Mouse (Mus musculus) layer of hippocampus, adult 9-10 months (tissue): ENCODE results near the gene Adssl1.

Experiments
- DNase-seq: peaks from one replicate; pipeline ENCODE4 v3.0.0; 2022; ENCODE audit warnings: low spot score

Gene Adssl1

GRCm38 (mm10) chr12:112619686-112620353, at the start of gene Adssl1:
Gene Adssl1, plus strand, starts transcription at chr12:112620045.
- no peak for DNase-seq

GRCm38 (mm10) chr12:112570160-112570559, 49.7 kb upstream of the Adssl1 start:
- no peak for DNase-seq

DNA sequence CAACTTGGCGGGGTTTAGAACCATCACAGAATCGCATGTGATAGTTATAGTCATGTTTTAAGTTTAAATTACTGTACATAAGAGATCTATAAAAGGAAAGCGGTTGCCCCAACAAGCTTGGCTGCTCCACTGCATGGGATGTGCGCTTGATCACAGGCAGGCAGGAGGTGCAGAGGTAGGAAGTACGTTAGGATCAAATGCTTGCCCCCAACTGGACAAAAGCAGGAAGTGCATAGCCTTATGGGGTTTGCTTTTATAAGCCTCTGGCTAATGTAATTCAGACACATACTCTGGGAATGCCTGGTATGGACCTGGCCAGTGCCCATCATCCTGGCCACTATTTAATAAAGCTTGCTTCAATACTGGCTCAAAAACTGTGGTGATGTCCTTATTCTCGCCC, 48.8 kb upstream of the Adssl1 start:
- DNase-seq, result no peak

GRCm38 (mm10) chr12:112575274-112575986, 44.4 kb upstream of the Adssl1 start:
- DNase-seq, result no peak

GRCm38 (mm10) chr12:112576341-112576740, 43.5 kb upstream of the Adssl1 start:
- no peak for DNase-seq

DNA sequence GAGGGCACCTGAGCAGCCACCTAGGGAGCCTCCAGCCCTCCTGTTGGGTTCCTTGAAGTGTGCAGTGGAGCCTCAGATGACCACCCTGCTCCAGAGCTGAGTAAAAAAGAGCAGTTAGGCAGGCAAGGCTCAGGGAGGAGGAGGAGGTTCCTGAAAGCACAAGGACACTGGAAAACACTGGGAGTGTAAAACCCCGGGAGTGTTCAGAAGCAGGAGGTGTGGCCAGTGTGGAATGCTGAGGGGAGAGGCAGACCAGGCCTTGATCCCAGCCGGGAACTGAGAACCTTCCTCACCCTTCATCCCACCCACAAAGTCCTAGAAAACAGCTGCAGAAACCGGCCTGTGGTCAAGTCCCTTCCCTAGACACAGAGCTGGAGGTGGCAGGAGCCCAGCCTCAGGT, 43.1 kb upstream of the Adssl1 start:
- no peak for DNase-seq

GRCm38 (mm10) chr12:112578296-112579090, 41.4 kb upstream of the Adssl1 start:
- no peak for DNase-seq

- no peak for DNase-seq
Observed at GRCm38 (mm10) chr12:112579430-112579829, 40.4 kb upstream of the Adssl1 start.

GRCm38 (mm10) chr12:112579926-112580325, 39.9 kb upstream of the Adssl1 start:
- DNase-seq, result no peak

- no peak for DNase-seq
Observed at GRCm38 (mm10) chr12:112581113-112581512, 38.7 kb upstream of the Adssl1 start.

DNA sequence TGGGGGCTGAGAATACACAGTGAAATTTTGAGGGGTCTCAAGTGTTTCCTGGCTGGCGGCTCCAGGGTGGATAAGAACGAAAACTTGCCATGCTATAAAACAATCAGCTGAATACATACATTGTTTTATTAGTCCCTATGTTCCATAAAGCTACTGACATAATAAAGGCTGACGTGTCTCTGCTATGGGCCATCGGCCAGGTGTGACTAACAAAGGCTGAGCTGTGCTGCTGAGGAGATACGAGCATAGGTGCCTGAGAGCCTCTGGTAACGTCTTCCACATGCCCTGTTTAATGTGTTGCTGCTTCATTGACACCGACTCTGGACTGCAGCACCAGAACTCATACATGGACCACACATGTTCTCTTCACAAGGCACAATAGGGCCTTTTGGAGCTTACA, 34.9 kb upstream of the Adssl1 start:
- no peak for DNase-seq

DNA sequence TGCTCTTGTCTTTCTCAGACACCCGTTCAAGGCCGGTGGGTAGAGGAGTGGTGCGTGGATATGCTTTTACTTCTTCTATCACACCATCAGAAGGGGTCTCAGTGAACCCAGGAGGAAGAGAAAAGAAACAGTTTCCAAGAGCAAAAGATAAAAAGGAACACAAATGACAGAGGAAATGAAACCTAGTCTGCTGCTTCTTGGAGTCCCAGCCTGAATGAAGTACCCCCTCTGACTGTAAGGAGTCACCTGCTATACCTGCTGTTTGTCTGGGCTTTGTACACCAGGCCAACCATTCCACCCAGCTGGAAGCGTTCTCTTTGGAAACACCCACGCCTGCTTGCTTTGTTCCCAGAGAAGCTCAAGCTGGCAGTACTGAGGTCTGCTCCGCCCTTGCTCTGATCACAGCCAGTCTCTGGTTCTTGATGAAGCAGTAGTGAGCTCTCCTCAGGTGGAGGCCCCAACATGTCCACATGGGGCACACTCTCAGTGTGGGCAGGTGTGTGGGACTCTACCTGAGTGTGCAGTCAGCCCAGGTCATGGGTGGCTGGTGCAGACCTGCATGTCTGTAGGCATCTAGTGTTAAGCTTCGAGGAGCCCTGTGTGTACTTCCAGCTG, 33.8 kb upstream of the Adssl1 start:
- DNase-seq, result no peak

DNA sequence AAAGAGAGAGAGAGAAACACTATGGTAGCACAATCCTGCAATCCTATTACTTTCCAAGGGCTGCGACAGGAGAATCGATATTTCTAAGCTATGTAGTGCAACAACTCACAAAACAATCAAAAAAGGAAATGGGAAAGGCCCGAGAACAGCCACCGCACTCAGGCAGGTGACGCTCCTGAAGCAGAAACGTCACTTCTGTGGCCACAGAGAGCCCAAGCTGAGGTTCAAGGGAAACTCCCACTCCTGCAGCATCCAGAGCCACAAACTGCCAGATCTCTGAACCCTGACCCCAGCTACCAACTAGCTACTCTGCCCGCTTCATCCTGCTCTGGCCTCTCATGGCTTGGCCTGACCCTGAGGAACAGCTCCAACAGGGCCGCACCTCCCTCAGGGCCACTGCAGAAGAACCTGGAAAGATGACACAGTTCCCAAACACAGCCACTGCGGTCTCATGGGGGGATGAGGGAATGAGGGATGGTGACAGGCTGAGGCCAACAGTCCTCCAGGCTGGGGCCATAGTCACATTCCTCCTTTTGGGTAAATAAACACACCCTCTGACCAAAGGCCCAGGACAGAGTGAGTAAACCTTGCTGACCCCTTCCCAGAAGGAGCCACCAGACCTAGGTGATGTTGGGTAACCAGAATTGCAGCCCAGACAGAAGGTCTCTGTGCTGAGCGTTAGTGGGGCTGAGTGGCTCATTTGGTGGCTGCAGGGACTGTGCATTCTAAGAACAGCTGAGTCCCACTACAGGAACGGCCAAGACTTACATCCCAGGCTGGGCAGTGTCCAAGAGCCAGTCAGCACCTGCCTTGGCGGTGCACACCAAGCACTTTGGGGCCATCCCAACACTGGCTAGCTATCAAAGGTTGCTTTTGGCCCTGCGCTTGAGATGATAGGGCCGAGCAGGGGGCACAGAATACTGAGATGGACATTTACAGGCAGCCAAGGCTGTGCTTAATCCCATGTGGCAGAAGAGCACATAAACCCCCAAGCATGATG, 32.4 kb upstream of the Adssl1 start:
- DNase-seq, result no peak

- peak; percentile 59 for DNase-seq
Observed at GRCm38 (mm10) chr12:112588426-112589256, 31.2 kb upstream of the Adssl1 start, which contains the start of gene Inf2. Gene Inf2, plus strand, starts transcription at chr12:112588784.

- DNase-seq, result no peak
Observed at GRCm38 (mm10) chr12:112589491-112590191, 30.2 kb upstream of the Adssl1 start.

GRCm38 (mm10) chr12:112590566-112591239, 29.1 kb upstream of the Adssl1 start:
- no peak for DNase-seq

DNA sequence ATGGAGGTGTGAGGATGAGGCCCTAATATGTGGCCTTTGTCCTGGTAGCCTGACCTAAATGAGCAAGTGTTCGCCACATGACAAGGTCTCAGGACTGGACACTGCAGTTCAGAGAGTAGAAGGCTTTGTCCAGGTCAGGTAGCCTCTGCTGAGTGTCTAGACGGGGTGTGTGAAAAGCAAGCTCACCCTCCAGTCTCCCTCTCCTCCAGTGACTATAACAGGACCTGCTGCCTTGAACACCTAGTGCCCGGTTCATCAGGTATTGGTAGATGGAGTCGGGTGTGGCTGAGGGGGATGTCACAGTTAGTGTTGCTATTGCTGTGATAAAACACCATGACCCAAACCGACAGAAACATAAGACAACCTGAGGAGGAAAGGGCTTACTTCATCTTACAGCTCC, 28.6 kb upstream of the Adssl1 start:
- DNase-seq, result no peak

DNA sequence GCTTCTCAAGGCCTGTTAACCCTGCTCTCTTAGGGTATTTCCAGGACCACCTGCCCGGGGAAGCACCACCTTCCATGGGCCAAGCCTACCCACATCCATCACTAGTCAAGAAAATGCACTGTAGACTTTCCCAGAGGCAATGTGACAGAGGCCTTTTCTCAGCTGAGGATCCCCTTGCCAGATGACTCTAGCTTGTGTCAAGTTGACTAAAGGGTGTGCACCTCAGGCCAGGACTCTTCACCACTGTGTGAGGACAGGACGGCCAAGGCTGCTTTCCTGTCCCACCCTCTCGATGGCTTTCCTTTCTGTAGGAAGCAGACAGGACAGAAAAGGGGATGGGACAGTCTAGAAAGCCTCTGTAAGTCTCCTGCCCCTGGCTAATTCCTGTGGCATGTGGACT, 28.1 kb upstream of the Adssl1 start:
- no peak for DNase-seq
